Mouse (Mus musculus) G1E (cell line): ENCODE measurements around the gene Cend1.

Source experiments
- CTCF ChIP-seq: IDR thresholded peaks from 2 replicates; pipeline ENCODE4 v1.5.1; 2012; ENCODE audit warnings: low read depth, low read length, inconsistent platforms, mixed read lengths
- TAL1 ChIP-seq: conservative IDR thresholded peaks from 2 replicates; pipeline ENCODE4 v1.6.1; 2012; ENCODE audit warnings: low read depth, low read length, inconsistent platforms, mixed read lengths

- TF ChIP-seq CTCF (no peak), TAL1 (no peak)
These were observed 22.6 kb upstream of the Cend1 start for GRCm38 (mm10) chr7:141451928-141452327.
